Mouse (Mus musculus): ENCODE results near the gene Ccdc159.

Ccdc159 gene

DNA sequence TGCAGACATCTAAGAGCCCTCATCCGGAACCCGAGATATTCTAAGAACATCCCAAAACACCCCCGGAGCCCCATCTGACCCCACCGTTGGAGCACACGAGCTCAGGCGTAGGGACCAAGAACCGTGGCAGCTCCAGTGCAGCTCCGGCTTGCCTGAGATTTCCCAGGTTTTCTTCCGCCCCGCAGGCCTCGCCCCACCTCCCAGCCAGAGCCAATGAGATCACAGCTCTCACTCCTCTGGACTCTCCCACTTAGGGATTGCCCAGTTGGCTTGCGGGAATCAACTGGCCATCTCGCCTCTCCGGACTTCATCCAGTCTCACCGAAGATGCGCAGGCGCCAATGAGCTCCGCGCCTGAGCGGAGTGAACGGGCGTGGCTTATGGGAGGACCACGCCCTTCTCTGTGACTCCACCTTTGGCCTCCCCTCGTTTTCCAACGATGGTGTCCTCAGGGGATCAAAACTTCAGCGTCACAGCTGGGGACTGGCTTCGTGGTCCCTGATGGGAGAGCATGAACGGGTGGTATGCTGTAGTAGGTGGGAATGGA, at the start of gene Ccdc159, which contains the start of gene Tmem205:
TSS of gene Ccdc159 (plus strand) at position 264 of the 546 bp plus-strand sequence.
TSS of gene Tmem205 (minus strand) at position 349 of the 546 bp plus-strand sequence.
- in situ Hi-C loops (cut with MseI, MboI) = no loop called here

DNA sequence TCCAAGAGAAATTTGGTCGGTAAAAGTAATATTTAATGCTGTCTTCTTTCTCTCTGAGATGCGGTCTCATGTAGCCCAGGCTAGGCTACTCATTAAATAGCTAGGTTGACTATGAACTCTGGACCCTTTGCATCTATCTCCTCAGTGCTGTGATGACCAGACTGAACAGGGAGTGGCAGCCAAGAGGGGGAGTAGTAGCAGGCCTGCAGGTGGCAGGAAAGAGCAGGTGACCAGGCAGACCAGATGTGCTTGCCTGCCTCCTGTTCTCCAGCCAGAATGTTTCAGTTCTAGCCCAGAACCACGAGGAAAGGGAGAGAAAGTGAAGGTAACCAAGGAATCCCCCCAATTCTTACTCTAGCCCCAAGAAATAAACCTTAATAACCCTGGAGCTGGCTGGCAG, 38.0 kb upstream of the Ccdc159 start:
- in situ Hi-C loops (cut with MseI, MboI) = no loop called here

DNA sequence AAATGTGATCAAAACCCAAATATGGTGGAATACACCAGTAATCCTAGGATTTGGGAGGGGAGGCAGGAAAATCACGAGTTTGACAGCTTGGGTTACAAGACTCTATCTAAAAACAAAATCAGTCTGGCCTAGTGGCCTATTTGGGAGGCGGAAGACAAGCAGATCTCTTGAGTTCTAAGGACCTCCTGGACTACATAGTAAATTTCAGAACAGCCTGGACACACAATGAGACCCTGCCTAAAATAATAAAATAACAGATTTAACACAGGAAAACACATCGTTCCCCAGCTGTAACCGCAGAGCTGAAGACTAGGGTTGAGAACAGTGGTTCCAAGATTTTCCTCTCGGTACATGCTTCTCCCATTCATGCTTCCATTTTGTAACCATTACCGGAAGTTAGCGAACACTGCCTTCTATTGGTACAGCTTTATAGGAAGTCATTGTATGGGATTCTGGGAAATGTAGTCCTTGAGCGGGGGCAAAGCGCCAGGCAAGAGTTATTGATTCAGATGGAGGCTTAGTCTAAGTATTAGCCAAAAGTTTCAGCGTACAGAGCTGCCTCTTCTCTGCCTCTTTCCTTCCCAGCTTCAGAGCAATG, 25.9 kb upstream of the Ccdc159 start:
- in situ Hi-C loops (cut with MseI, MboI) = no loop called here

DNA sequence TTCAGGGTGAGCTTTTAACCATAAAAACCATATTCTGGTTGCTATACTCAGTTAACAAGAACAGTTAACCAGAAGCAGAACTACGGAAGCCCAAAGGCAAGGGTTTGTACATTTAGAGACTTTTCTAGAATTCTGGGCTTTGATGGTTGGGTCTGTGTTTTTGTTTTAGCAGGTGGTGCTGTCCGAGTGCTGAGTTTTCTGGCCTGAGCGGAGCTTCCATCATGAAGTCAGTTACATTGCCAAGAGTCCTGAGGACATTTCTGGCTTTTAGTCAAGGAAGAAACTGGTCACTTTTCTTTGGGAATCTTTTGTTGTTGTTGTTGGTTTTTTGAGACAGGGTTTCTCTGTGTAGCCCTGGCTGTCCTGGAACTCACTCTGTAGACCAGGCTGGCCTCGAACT, 23.2 kb upstream of the Ccdc159 start:
- in situ Hi-C loops (cut with MseI, MboI) = no loop called here

DNA sequence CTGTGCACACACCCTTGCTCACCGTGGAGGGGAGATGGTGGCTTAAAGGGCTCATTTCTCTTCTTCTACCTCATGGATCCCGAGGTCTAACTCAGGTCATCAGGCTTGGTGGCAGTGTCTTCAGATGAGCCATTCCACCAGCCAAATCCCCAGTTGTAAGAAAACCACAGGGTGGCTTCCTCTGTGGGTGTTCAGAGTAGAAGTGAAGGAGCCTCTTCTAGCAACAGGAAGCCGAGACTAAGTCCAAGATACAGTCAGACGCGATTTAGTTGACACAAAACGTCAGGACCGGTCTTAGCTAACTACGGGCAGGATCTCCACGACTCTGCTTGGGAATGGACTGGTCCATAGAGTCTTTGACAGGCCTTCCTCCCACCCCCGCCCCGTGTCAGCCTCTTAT, 19.1 kb upstream of the Ccdc159 start:
- in situ Hi-C loops (cut with MseI, MboI) = no loop called here

DNA sequence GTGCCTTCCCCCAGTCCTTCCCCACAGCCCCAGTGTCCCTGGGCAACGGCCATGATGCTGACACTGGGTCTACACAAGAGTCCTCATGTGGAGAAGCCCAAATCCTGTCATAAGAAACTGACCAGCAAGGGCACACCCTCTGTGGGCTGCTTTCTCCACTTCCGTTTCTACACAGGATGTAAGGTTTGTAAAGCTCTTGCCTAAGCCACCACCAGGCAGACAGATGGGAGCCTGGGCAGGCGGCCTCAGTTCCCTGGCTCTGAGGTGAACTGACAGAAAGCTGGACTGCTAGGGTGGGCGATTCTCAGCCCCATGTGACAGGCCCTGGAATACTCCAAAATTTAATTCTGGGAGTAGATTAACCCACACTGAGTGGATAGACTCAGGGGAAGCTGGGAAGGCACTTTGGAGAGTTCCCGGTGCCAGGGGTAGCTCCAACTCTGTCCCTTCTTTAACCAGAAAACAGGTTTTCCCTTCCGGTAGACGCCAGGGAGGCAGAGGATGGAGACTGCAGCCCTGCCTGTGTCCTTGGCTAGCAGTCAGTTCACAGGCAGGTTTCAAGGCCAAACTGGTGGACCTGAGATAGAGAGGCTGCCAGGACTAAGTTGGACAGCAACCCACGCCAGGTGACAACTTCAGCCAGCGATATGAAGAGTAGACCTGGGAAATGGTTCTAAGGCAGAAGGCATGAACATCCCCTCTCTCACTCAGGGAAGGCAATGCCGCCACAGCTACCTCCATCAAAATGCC, 17.6 kb upstream of the Ccdc159 start:
- in situ Hi-C loops (cut with MseI, MboI) = no loop called here

DNA sequence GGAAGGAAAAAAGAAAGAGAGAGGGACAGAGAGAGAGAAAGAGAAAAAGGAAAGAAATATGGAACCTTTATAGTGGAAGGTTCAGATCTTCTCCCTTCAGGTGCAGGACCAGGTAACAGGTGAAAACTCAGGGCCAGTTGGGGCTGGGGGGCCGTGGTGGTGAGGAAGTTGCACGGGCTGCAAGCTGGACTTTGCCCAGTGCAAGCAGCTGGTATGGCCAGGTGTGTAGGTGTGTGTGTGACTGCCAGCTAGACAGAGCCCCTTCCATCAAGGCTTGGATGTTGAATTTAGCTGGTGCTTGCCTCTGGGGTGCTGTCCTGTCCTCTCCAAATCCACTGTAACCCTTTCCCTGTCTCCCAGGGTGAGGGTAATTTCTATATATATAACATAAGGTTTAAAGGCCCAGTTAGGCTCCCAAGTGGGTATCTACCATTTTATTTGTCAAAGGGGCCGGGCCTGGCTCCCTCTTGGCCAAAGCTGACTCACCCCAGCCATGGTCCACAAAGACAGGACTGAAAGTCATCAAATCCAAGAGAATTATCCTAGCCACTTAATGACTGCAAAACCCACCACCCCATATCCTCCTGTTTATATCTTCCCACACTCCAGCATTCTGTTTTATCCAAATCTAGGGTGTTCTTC, 10.3 kb upstream of the Ccdc159 start:
- in situ Hi-C loops (cut with MseI, MboI) = no loop called here

DNA sequence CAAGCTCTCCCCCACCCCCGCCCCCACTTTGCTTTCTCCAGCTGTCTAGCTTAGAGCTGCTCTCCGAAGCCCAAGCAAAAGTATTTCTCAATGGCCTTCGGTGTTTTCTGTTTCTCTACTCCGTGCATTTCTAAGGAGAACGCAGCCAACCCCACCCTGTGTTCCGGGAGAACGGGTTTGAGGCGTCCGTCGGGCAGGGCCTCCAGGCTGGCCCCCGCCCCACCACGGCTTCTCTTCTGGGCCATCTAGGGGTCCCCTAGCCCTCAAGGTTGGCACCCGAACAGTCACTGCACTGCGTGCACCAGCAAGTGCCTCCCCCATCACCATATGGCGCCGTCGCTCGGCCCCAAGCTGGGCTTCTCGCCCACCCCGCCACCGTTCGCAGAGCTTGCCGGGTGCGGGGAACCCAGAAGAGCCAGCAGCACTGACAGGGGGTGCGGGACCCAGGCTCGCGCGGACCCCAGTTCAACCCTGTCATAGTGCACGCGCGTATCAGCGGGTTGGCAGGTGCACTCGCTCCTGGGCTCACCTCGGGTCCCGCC, 9.7 kb upstream of the Ccdc159 start:
- in situ Hi-C loops (cut with MseI, MboI) = no loop called here

DNA sequence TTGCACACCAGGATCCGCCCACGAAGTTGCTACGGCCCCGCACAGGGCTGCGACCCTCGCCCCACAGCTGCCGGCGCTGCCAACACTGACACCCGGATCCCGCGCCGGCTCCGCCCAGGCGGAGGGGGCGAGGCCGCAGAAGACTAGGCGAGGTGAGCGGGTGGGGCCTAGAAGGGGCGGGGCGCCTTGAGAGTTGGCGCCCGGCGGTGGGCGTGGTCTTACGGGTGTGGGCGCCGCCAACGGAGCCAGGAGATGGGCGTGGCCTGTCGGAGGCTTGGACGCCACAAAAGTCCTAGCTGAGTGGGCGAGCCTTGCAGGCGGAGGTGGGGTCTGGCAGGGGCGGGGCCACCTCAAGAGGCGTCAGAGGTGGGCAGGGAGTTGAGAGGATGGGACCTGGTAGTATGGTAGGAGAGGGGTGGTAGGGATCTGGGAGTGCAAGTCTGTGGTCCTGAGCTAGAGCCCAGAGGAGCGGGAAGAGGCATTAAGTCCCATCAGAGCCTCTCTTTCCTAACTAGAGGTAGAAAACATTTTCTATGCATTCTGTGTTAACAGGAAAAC, 9.2 kb upstream of the Ccdc159 start, which contains the start of gene Rab3d:
TSS of gene Rab3d (minus strand) at position 158 of the 558 bp plus-strand sequence.
- in situ Hi-C loops (cut with MseI, MboI) = no loop called here

DNA sequence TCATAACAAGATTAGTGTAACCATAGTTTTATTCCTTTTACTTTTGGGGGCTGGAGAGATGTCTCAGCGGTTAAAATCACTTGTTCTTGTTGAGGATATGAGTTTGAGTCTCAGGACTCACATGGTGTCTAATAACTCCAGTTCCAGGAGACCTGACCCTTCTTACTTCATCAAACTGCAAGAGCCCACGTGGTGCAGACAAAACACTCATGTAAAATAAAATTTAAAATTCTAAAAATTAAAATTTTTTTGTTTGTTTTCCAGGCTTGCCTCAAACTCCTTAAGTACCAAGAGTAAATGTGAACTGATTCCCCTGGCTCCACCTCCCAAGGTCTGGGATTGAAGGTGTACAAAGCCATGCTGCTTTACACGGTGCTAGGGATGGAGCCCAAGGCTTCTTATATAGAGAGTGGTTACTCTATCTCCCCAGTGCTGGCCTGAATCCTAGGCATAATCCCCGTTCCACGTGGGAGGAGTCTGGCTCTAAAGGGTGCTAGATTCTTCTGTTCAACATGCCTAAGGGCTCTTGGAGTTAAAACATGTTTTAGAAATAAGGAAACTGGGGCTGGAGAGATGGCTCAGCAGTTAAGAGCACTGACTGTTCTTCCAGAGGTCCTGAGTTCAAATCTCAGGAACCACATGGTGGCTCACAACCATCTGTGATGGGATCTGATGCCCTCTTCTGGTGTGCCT, 8.4 kb upstream of the Ccdc159 start:
- in situ Hi-C loops (cut with MseI, MboI) = no loop called here

DNA sequence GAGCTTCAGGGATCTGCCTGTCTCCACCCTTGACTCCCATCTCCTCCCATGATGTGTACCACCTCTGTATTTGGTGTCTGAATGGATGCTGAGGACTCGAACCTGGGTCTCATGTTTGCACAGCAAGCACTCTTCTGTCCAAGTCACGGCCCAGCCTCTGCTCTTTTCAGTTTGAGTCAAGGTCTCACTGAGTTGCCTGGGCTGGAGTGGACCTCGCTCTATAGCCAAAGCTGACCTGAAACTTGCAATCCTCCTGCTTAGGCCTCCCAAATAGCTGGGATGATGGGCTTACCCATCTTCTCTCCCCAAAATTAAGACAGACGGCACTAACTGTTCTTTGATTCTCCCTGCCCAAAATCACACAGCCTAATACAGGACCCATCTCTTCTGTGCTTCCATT, 4.2 kb upstream of the Ccdc159 start:
- in situ Hi-C loops (cut with MseI, MboI) = no loop called here

DNA sequence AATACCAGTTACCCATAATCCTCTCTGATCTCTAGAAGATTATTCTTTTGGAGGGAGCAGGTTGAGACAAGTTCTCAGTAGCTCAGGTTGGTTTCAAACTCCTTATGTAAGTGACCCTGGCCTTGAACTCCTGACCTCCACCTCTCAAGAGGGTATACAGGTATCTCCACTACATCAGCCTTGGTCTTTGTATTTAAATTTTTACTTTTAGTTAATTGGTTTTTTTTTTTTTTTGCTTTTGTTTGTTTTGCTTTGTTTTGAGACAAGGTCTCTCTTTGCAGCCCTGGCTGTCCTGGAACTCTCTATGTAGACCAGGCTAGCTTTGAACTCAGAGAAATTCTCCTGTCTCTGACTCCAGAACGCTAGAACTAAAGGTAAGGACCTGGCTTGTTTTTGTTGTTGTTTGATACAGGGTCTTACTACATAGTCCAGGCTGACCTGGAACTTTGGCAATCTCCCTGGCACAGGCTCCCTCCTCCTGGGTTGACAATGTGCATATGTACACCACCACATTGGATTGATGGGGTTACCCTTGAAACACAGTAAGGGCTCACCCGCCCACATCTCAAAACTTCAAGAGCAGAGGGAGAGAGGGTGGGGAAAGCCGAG, 3.7 kb upstream of the Ccdc159 start:
- in situ Hi-C loops (cut with MseI, MboI) = no loop called here

DNA sequence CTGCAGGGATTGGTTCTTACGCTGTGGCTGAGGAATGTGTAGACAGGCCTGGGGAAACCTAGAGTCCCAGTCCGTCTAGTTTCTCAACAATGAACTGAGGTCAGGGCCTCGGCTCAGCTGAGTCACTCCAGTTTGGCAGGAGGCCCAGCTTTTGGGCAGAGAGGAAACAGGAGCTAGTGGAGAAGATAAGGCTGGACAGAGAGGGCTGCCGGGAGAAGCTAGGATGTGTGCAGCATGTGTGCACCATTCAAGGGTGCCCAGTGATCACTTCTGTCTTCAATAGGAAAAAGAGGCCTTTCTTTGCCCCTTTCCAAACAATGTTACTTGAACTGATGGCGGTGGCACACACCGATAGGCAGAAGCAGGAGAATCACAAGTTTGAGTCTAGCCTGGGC, 3.2 kb upstream of the Ccdc159 start:
- in situ Hi-C loops (cut with MseI, MboI) = no loop called here

DNA sequence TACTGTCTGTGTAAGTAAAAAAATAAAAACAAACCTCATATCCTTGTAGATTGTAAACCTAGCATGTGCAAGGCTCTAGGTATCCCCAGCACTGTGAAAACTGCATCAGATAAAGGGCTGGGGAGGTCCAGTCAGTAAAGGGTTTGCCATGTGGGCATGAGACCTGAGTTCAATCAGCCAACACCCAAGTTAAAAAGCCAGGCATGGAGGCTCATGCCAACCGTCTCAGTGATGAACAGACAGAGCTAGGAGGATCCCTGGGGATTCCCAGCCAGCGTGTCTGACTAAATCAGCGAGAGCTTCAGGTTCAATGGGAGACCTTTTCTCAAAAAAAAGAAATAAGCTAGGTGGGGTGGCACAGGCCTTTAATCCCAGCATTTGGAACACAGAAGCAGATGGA, 2.2 kb upstream of the Ccdc159 start:
- in situ Hi-C loops (cut with MseI, MboI) = no loop called here

DNA sequence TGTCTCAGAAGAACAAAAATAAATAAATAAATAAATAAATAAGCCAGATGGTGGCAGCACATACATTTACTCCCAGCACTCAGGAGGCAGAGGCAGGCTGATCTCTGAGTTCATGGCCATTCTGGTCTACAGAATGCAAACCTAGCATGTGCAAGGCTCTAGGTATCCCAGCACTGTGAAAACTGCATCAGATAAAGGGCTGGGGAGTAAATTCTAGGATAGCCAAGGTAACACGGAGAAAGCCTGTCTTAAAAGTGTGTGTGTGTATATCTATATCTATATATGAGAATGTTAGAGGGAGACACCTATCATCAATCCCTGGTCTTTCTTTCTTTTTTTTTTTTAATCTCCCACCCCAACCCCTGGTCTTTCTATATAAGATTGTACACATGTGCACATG, 1.8 kb upstream of the Ccdc159 start:
- in situ Hi-C loops (cut with MseI, MboI) = no loop called here

DNA sequence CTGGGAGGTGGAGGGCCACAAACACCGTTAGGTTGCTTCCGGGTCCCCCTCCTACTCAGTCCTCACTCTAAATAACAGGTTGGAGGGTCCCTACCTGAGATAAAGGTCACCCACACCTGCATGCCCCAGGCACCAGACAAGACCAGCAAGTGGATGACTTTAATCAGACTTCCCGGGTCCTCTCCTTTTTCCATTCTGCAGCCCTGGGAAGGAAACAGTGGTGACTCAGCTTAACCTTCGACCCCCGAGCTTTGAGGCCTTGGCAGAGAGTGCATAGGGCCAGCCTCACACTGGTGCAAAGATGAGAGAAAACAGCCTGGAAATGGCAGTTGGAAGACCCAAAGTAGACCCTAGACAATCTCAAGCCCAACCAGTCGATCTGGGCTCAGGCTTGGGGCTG, 1.1 kb upstream of the Ccdc159 start:
- in situ Hi-C loops (cut with MseI, MboI) = no loop called here

DNA sequence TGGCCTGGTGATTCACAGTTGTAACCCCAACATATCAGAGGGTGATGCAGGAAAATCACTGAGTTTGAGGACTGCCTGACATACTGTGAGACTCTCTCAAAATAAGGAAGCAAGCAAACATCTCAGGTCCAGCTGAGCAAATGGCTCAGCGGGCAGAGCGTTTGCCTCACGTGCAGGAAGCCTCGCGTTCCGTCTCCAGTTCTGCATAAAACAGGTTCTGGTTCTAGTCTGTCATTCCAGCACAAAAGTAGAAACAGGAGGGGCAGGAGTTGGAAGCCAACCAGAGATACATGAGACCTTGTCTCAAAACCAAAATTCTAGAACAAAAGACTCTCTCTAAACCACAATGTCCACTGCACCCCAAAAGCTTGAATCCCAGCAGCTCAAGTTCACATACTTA, 487 bp upstream of the Ccdc159 start:
- in situ Hi-C loops (cut with MseI, MboI) = no loop called here

DNA sequence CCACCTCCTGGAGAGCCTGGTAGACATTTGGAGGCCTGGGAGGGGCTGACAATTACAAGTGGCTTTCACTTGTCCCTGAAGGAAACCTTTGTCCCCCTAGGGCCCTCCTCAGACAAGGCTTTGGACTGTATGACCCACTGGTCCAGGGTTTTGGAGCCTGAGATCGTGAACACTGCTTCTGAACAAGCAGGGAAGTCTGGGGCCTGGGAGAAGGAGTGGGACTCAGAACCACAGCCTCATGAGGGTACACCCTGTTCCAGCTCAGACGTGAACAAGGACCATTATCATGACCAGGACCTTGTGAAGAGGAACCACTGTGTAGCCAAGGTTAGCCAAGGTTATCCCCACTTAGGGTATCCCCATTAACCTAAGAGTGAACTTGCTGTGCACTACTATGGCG, 1.9 kb downstream of the Ccdc159 start:
- in situ Hi-C loops (cut with MseI, MboI) = no loop called here

DNA sequence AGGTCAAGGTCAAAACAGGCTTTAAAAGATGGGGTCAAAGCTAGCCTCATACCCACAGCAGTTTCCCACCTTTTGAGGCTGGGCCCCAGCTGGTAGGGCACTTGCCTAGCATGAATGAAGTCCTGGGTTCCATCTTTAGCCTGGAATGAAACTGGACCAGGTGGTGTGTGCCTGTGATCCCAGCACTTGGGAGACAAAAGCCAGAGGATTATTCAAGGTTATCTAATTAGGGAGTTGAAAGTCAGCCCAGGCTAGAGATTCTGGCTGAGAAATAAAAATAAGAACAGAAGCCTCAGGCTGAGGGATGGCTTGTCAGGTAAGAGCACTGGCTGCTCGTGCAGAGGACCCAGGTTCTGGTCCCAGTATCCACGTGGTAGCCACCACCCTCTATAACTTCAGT, 4.7 kb downstream of the Ccdc159 start:
- in situ Hi-C loops (cut with MseI, MboI) = no loop called here

DNA sequence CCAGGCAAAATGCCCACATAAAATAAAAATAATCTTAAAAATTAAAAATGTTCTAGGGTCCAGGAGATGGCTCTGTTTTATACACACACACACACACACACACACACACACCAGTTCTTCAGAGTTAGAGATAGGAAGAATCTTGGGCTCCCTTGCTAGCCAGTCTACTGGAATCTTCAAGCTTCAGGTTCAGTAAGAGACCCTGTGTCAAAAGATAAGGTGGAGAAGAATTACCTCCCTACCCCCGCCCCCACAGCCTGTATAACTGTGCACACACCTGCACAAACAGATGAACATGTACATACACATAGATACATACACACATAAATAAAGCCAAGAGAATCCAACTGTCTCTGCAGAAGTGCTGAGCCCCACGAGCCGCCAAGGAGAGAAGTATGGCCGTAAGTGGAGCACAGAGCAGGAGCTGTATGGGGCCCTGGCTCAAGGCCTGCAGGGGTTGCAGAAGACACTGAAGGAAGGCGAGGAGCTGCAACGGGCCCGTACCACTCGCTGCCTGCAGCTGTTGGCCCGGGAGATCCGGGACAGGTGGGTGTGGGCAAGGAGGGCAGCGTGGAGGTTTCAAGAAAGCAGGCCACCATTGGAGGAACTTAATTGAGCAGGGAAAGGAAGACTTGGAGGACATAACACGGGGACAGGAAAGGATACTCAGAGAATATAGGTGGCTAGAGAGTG, 5.3 kb downstream of the Ccdc159 start:
- in situ Hi-C loops (cut with MseI, MboI) = no loop called here
